Mouse (Mus musculus) E14TG2a.4 (cell line): ENCODE data around the gene Nxpe3.

ENCODE experiments used
- H3K27me3 ChIP-seq: 2 replicates; pipeline ENCODE4 v1.6.1; 2014; ENCODE audit warnings: low read length, control low read depth; ENCODE audit not compliant: insufficient read depth
- H3K36me3 ChIP-seq: 2 replicates; pipeline ENCODE4 v1.6.1; 2014; ENCODE audit warnings: low read length, control low read depth; ENCODE audit not compliant: insufficient read depth
- H3K4me1 ChIP-seq: replicated peaks from 2 replicates; pipeline ENCODE4 v1.6.1; 2014; ENCODE audit warnings: low read depth, low read length, control low read depth
- H3K4me3 ChIP-seq: replicated peaks from 2 replicates; pipeline ENCODE4 v1.5.1; 2014; ENCODE audit warnings: mild to moderate bottlenecking, low read length
- H3K9me3 ChIP-seq: 2 replicates; pipeline ENCODE4 v1.6.1; 2014; ENCODE audit warnings: low read length, control low read depth
- CTCF ChIP-seq: conservative IDR thresholded peaks from 2 replicates; pipeline ENCODE4 v1.5.1; 2014; ENCODE audit warnings: low read length
- NANOG ChIP-seq: IDR thresholded peaks from 2 replicates; pipeline ENCODE4 v1.6.1; 2014; ENCODE audit warnings: borderline replicate concordance, low read length, mixed read lengths
- POU5F1 ChIP-seq: IDR thresholded peaks from 2 replicates; pipeline ENCODE4 v1.6.1; 2014; ENCODE audit warnings: low read length, borderline replicate concordance

Gene Nxpe3

GRCm38 (mm10) chr16:55790326-55790725, 104.8 kb downstream of the Nxpe3 start:
- Histone ChIP-seq H3K36me3 (no peaks in the 10 kb centered on the region), H3K4me3 (no peak overlapping the region), H3K9me3 (peaks cover 34% of the 10 kb centered on the region), H3K27me3 (no peaks in the 10 kb centered on the region), H3K4me1 (0 out of 2 replicates have a peak, but pooled peaks cover 2% of the 10 kb centered on the region)
- TF ChIP-seq NANOG, result no peak
- no peak for TF ChIP-seq POU5F1
- no peak for TF ChIP-seq CTCF
